Comparison of ENCODE assay signal across 9 mouse cellular contexts in the genomic region with DNA sequence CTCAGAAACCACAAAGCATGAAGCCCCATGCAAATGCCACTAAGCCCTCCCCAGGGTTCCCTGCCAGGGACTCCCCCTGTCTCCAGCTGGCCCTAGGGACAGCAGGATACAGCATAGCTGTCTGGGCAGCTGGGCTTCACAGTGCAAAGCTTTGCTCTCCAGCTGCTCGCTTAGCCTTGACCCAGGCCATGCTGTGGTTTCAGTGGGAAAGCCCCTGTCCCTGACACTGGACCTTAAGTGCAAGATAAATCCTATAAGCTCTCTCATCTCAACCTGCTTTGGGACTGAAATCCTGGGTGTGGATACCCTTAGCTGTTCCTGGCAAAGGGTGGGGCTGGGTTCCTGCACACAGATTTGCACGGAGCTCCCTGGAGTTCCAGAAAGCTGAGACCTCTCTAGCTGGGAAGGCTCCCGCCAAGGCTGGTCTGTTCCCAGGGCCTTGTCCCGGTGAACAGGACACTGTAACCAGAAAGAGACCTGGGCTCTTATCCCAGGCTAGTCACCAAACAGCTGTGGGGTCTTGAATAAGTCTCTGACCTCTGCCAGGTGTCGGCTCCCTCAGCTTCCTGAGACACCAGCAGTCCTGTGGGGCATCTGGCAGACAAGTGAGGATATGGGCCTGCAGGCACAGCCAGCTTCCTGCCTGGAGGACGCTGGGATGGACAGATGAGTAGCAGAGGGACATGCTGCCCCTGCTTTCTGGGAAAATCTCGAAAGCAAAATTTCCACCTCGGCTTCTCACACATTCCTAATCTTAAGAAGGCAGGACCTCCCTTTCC.
DNase-seq lines count a peak whose midpoint lies in the region; ATAC-seq and TF ChIP-seq lines count a peak whose summit lies in the region.
"Had no signal": no experiment of that assay in that cellular context is flagged by ENCODE, and none has a peak within 500 bp of the region (broad histone marks: within the 10 kb centered on the region; RNA-seq: fewer than 3 reads in every experiment).

No protein-coding gene starts in this region.

- DNase-seq in forebrain, embryonic 10.5 days (ENCODE audit: extremely low spot score, low spot score), result no peak
- DNase-seq in forebrain, postnatal 0 days, result no peak
- DNase-seq in lung, embryonic 14.5 days, result peak; percentile 63
- no peak for DNase-seq in lung, adult 2 months
- peak; percentile 26 for DNase-seq in embryo, embryonic 11 days
- peak; percentile 25 for DNase-seq in skeletal muscle tissue, adult 2 months (ENCODE audit: low read depth, low spot score)
- DNase-seq in urinary bladder, postnatal 36 days (ENCODE audit: low spot score in 2 of 2), result no peak
- no peak for DNase-seq in c-Kit-positive CD71-positive TER-119-positive erythroid progenitor cells, embryonic 14.5 days (ENCODE audit: low spot score)
- DNase-seq: liver, embryonic 13.5 days had no signal

- 63% methylated on average over 8 of the region's 8 CpGs for WGBS in forebrain, embryonic 10.5 days
- 69% methylated on average over 8 of the region's 8 CpGs for WGBS in forebrain, postnatal 0 days
- 50% methylated on average over 8 of the region's 8 CpGs for WGBS in lung, embryonic 14.5 days
- WGBS in lung, adult 2 months, result 48% methylated on average over 8 of the region's 8 CpGs

- ATAC-seq in forebrain, postnatal 0 days, result no peak
- peak; percentile 57 for ATAC-seq in lung, embryonic 14.5 days (ENCODE audit: insufficient read depth)

- H3K9ac ChIP-seq in forebrain, postnatal 0 days, result no peak overlapping the region
- H3K9ac ChIP-seq in lung, embryonic 14.5 days, result no peak overlapping the region
- H3K9ac ChIP-seq: liver, embryonic 13.5 days had no signal

- no peak overlapping the region for H3K4me3 ChIP-seq in forebrain, embryonic 10.5 days
- H3K4me3 ChIP-seq in forebrain, postnatal 0 days (ENCODE audit: low read depth, low read length), result no peak overlapping the region
- no peak overlapping the region for H3K4me3 ChIP-seq in lung, embryonic 14.5 days (ENCODE audit: low read depth, low read length)
- no peak overlapping the region for H3K4me3 ChIP-seq in lung, adult 2 months (replicated peaks; ENCODE audit: extremely low read depth, low read depth, low read length)
- H3K4me3 ChIP-seq: liver, embryonic 13.5 days had no signal

- H3K27me3 ChIP-seq in forebrain, embryonic 10.5 days (ENCODE audit: poor library complexity, severe bottlenecking), result no peaks in the 10 kb centered on the region; the same call in 1 of the 2 replicates
- H3K27me3 ChIP-seq in forebrain, postnatal 0 days (ENCODE audit: insufficient read depth, low read length), result no peaks in the 10 kb centered on the region
- no peaks in the 10 kb centered on the region for H3K27me3 ChIP-seq in lung, embryonic 14.5 days (ENCODE audit: insufficient read depth, low read length)
- H3K27me3 ChIP-seq: liver, embryonic 13.5 days had no signal

- no peak overlapping the region for H3K4me2 ChIP-seq in forebrain, postnatal 0 days (ENCODE audit: low read depth)
- no peak overlapping the region for H3K4me2 ChIP-seq in lung, embryonic 14.5 days
- H3K4me2 ChIP-seq: liver, embryonic 13.5 days had no signal

- no peak for TF ChIP-seq CTCF in forebrain, postnatal 0 days (IDR thresholded peaks at IDR 0.05; ENCODE audit: low read depth)
- no peak for TF ChIP-seq CTCF in lung, embryonic 14.5 days (IDR thresholded peaks at IDR 0.05; ENCODE audit: low read depth)
- TF ChIP-seq CTCF in lung, adult 2 months (IDR thresholded peaks at IDR 0.05; ENCODE audit: insufficient read depth, low read length), result no peak

- H3K36me3 ChIP-seq in forebrain, embryonic 10.5 days (replicated peaks), result no peaks in the 10 kb centered on the region
- no peaks in the 10 kb centered on the region for H3K36me3 ChIP-seq in forebrain, postnatal 0 days (ENCODE audit: insufficient read depth)
- no peaks in the 10 kb centered on the region for H3K36me3 ChIP-seq in lung, embryonic 14.5 days (ENCODE audit: insufficient read depth)
- H3K36me3 ChIP-seq: liver, embryonic 13.5 days had no signal

- H3K4me1 ChIP-seq in forebrain, embryonic 10.5 days, result peaks cover 45% of the 10 kb centered on the region
- H3K4me1 ChIP-seq in forebrain, postnatal 0 days (ENCODE audit: insufficient read depth), result no peaks in the 10 kb centered on the region
- H3K4me1 ChIP-seq in lung, embryonic 14.5 days (ENCODE audit: insufficient read depth), result peaks cover 11% of the 10 kb centered on the region; the same call in 1 of the 2 replicates
- H3K4me1 ChIP-seq in lung, adult 2 months (ENCODE audit: control insufficient read depth, insufficient read depth, low read length), result no peaks in the 10 kb centered on the region
- H3K4me1 ChIP-seq: liver, embryonic 13.5 days had no signal

- TF ChIP-seq POLR2A in lung, adult 2 months (IDR thresholded peaks at IDR 0.05; ENCODE audit: borderline replicate concordance, extremely low read depth, low read depth, low read length), result no peak

- H3K9me3 ChIP-seq in forebrain, embryonic 10.5 days, result no peaks in the 10 kb centered on the region
- no peaks in the 10 kb centered on the region for H3K9me3 ChIP-seq in forebrain, postnatal 0 days (ENCODE audit: low read length)
- no peaks in the 10 kb centered on the region for H3K9me3 ChIP-seq in lung, embryonic 14.5 days (ENCODE audit: low read depth, low read length)
- H3K9me3 ChIP-seq: liver, embryonic 13.5 days had no signal

- H3K27ac ChIP-seq in forebrain, embryonic 10.5 days, result peak overlapping the region; percentile 76
- H3K27ac ChIP-seq in forebrain, postnatal 0 days (ENCODE audit: low read depth, low read length), result no peak overlapping the region
- H3K27ac ChIP-seq in lung, embryonic 14.5 days (ENCODE audit: low read depth), result no peak overlapping the region; the same call in 1 of the 2 replicates
- H3K27ac ChIP-seq: liver, embryonic 13.5 days had no signal

Comparison
In these comparisons a context has a peak if more than half of its experiments do, and no peak if none do; other contexts are left out.
1. DNase-seq: peak in lung, embryonic 14.5 days (single experiment), embryo, embryonic 11 days (single experiment) and skeletal muscle tissue, adult 2 months (single experiment); none in forebrain, embryonic 10.5 days (single experiment), forebrain, postnatal 0 days (single experiment), lung, adult 2 months (single experiment), urinary bladder, postnatal 36 days (0 of 2) and c-Kit-positive CD71-positive TER-119-positive erythroid progenitor cells, embryonic 14.5 days (single experiment).